Mouse (Mus musculus): ENCODE results near the gene Abtb1. TPM values are rescaled to one million over a fixed set of nuclear protein-coding genes. Genes with fewer than 3 reads are reported as not detected.

The Abtb1 gene
- polyA plus RNA-seq, 1 experiment = 239 TPM

GRCm38 (mm10) chr6:88827395-88828205 is 14.2 kb downstream of the Abtb1 start:
- TF ChIP-seq POLR2A (IDR thresholded peaks at IDR 0.05; ENCODE audit: control insufficient read depth, extremely low read depth, insufficient read depth, low read length, poor library complexity) (no peak), CTCF (IDR thresholded peaks at IDR 0.05; ENCODE audit: borderline replicate concordance, control insufficient read depth, extremely low read depth, insufficient read depth, low read length, poor library complexity) (no peak)
- peaks cover 22% of the 10 kb centered on the region for H3K4me1 ChIP-seq (replicated peaks; ENCODE audit: control insufficient read depth, insufficient read depth, low read length)

GRCm38 (mm10) chr6:88826965-88827364 is 14.8 kb downstream of the Abtb1 start:
- H3K4me3 ChIP-seq (ENCODE audit: control insufficient read depth, insufficient read depth, low read length) = no peak overlapping the region
- H3K27me3 ChIP-seq (ENCODE audit: control insufficient read depth, insufficient read depth, low read length) = no peaks in the 10 kb centered on the region
- peaks cover 18% of the 10 kb centered on the region for H3K4me1 ChIP-seq (replicated peaks; ENCODE audit: control insufficient read depth, insufficient read depth, low read length)
- H3K27ac ChIP-seq (ENCODE audit: control insufficient read depth, insufficient read depth, low read length) = no peak overlapping the region
- WGBS = 65% methylated on average over 3 of the region's 3 CpGs
- no peak for DNase-seq
- H3K36me3 ChIP-seq (ENCODE audit: control insufficient read depth, insufficient read depth, low read length) = no peaks in the 10 kb centered on the region
- TF ChIP-seq POLR2A (IDR thresholded peaks at IDR 0.05; ENCODE audit: control insufficient read depth, extremely low read depth, insufficient read depth, low read length, poor library complexity) (no peak), CTCF (IDR thresholded peaks at IDR 0.05; ENCODE audit: borderline replicate concordance, control insufficient read depth, extremely low read depth, insufficient read depth, low read length, poor library complexity) (no peak)

More at GRCm38 (mm10) chr6:88827395-88828205, 14.2 kb downstream of the Abtb1 start:
- no peaks in the 10 kb centered on the region for H3K27me3 ChIP-seq (ENCODE audit: control insufficient read depth, insufficient read depth, low read length)
- H3K27ac ChIP-seq (ENCODE audit: control insufficient read depth, insufficient read depth, low read length) = no peak overlapping the region
- no peaks in the 10 kb centered on the region for H3K36me3 ChIP-seq (ENCODE audit: control insufficient read depth, insufficient read depth, low read length)
- no peak overlapping the region for H3K4me3 ChIP-seq (ENCODE audit: control insufficient read depth, insufficient read depth, low read length)
- 25% methylated on average over 13 of the region's 13 CpGs for WGBS
- DNase-seq = peak; percentile 42

GRCm38 (mm10) chr6:88826545-88826944 is 15.2 kb downstream of the Abtb1 start:
- Histone ChIP-seq H3K27ac (ENCODE audit: control insufficient read depth, insufficient read depth, low read length) (no peak overlapping the region), H3K36me3 (ENCODE audit: control insufficient read depth, insufficient read depth, low read length) (no peaks in the 10 kb centered on the region), H3K4me3 (ENCODE audit: control insufficient read depth, insufficient read depth, low read length) (no peak overlapping the region), H3K4me1 (replicated peaks; ENCODE audit: control insufficient read depth, insufficient read depth, low read length) (peaks cover 18% of the 10 kb centered on the region), H3K27me3 (ENCODE audit: control insufficient read depth, insufficient read depth, low read length) (no peaks in the 10 kb centered on the region)
- WGBS = 42% methylated on average over 6 of the region's 6 CpGs
- TF ChIP-seq POLR2A (IDR thresholded peaks at IDR 0.05; ENCODE audit: control insufficient read depth, extremely low read depth, insufficient read depth, low read length, poor library complexity) (no peak), CTCF (IDR thresholded peaks at IDR 0.05; ENCODE audit: borderline replicate concordance, control insufficient read depth, extremely low read depth, insufficient read depth, low read length, poor library complexity) (0 out of 2 replicates have a peak, but pooled peaks have one; percentile 12)
- DNase-seq = peak; percentile 30

- Histone ChIP-seq H3K4me1 (replicated peaks; ENCODE audit: control insufficient read depth, insufficient read depth, low read length) (peaks cover 19% of the 10 kb centered on the region), H3K27ac (ENCODE audit: control insufficient read depth, insufficient read depth, low read length) (no peak overlapping the region), H3K4me3 (ENCODE audit: control insufficient read depth, insufficient read depth, low read length) (no peak overlapping the region), H3K36me3 (ENCODE audit: control insufficient read depth, insufficient read depth, low read length) (no peaks in the 10 kb centered on the region), H3K27me3 (ENCODE audit: control insufficient read depth, insufficient read depth, low read length) (no peaks in the 10 kb centered on the region)
- 46% methylated on average over 3 of the region's 3 CpGs for WGBS
- TF ChIP-seq POLR2A (IDR thresholded peaks at IDR 0.05; ENCODE audit: control insufficient read depth, extremely low read depth, insufficient read depth, low read length, poor library complexity) (no peak), CTCF (IDR thresholded peaks at IDR 0.05; ENCODE audit: borderline replicate concordance, control insufficient read depth, extremely low read depth, insufficient read depth, low read length, poor library complexity) (no peak)
- no peak for DNase-seq
Measured at GRCm38 (mm10) chr6:88826088-88826487, 15.7 kb downstream of the Abtb1 start.

GRCm38 (mm10) chr6:88824183-88824582 is 17.6 kb downstream of the Abtb1 start:
- TF ChIP-seq CTCF (IDR thresholded peaks at IDR 0.05; ENCODE audit: borderline replicate concordance, control insufficient read depth, extremely low read depth, insufficient read depth, low read length, poor library complexity) (no peak), POLR2A (IDR thresholded peaks at IDR 0.05; ENCODE audit: control insufficient read depth, extremely low read depth, insufficient read depth, low read length, poor library complexity) (no peak)
- H3K27me3 ChIP-seq (ENCODE audit: control insufficient read depth, insufficient read depth, low read length) = no peaks in the 10 kb centered on the region
- no peaks in the 10 kb centered on the region for H3K36me3 ChIP-seq (ENCODE audit: control insufficient read depth, insufficient read depth, low read length)
- no peak overlapping the region for H3K4me3 ChIP-seq (ENCODE audit: control insufficient read depth, insufficient read depth, low read length)
- WGBS = 87% methylated on average over 7 of the region's 7 CpGs
- H3K27ac ChIP-seq (ENCODE audit: control insufficient read depth, insufficient read depth, low read length) = no peak overlapping the region
- DNase-seq = no peak
- H3K4me1 ChIP-seq (replicated peaks; ENCODE audit: control insufficient read depth, insufficient read depth, low read length) = peaks cover 26% of the 10 kb centered on the region

- Histone ChIP-seq H3K27me3 (ENCODE audit: control insufficient read depth, insufficient read depth, low read length) (no peaks in the 10 kb centered on the region), H3K4me1 (replicated peaks; ENCODE audit: control insufficient read depth, insufficient read depth, low read length) (peaks cover 12% of the 10 kb centered on the region), H3K27ac (ENCODE audit: control insufficient read depth, insufficient read depth, low read length) (no peak overlapping the region), H3K4me3 (ENCODE audit: control insufficient read depth, insufficient read depth, low read length) (no peak overlapping the region), H3K36me3 (ENCODE audit: control insufficient read depth, insufficient read depth, low read length) (no peaks in the 10 kb centered on the region)
- TF ChIP-seq POLR2A (IDR thresholded peaks at IDR 0.05; ENCODE audit: control insufficient read depth, extremely low read depth, insufficient read depth, low read length, poor library complexity) (no peak), CTCF (IDR thresholded peaks at IDR 0.05; ENCODE audit: borderline replicate concordance, control insufficient read depth, extremely low read depth, insufficient read depth, low read length, poor library complexity) (no peak)
- WGBS = 95% methylated on average over 11 of the region's 11 CpGs
- no peak for DNase-seq
Measured at GRCm38 (mm10) chr6:88821901-88822300, 19.9 kb downstream of the Abtb1 start.

Data from thymus, adult 2 months (tissue).